Mouse (Mus musculus): Measurements from ENCODE around the gene Zbtb32. TPM values are rescaled to one million over a fixed set of nuclear protein-coding genes. Genes with fewer than 3 reads are reported as not detected.
A peak's percentile ranks its signal among the peaks of the same experiment; 100 is the strongest.

Zbtb32 gene
- polyA plus RNA-seq (2012; ENCODE audit: insufficient read depth, insufficient read length, missing spikeins): 0.45 TPM in 1 of 2 replicates, not detected in the other

DNA sequence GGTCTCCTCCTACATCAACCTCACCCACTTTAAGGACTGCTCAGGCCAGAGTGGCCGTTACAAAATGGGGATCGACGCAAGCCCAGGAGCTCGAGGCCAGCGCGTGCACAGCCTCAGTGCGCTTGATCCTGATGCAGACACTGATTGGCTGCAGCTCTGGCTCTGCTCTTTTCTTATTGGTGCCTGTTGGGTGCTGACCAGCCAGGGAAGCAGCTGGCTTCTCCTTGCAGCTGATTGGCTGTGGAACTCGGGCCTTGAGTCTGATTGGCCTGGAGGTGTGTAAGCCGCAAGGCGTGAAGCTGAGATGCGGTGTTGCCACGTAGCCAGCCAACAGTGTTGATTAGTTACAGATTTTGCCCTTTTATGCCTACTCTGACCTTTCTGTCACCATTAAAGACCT lies at the start of gene Zbtb32:
Zbtb32 (minus strand) TSS at position 124 of the 400 bp plus-strand sequence.
- Histone ChIP-seq H3K4me1 (ENCODE audit: control insufficient read depth, insufficient read depth, low read length) (peaks cover 17% of the 10 kb centered on the region), H3K27ac (ENCODE audit: insufficient read depth, low read depth, low read length) (no peak within 1 kb of the TSS), H3K4me3 (ENCODE audit: insufficient read depth, low read length) (no peak within 1 kb of the TSS)
- no peak for TF ChIP-seq CTCF (IDR thresholded peaks at IDR 0.05; ENCODE audit: low read depth, low read length)
- TF ChIP-seq POLR2A (IDR thresholded peaks at IDR 0.05; ENCODE audit: borderline replicate concordance, low read depth, low read length): no peak

DNA sequence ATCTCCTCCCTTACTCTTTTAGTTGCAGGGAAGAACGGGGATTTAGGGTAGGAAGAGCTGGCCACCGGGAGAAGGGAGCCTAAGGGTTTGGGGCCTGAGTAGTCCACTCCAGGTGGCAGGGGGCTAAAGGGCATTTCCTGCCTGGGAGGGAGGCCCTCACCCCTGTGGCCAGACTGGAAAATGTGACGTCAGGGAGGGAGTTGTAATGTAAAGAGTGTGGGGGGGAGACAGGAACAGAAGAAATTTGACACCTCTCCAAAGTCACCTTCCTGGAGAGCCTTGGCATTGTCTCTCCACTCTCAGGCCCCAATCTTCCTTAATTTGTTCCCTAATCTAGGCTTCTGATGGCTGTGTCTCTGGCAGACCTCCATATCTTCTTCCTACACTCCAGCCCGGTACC lies 40.4 kb upstream of the Zbtb32 start:
- H3K4me1 ChIP-seq (ENCODE audit: control insufficient read depth, insufficient read depth, low read length): peaks cover 14% of the 10 kb centered on the region; the same call in 1 of the 2 replicates
- H3K27ac ChIP-seq (ENCODE audit: insufficient read depth, low read depth, low read length): no peak overlapping the region
- no peak overlapping the region for H3K4me3 ChIP-seq (ENCODE audit: insufficient read depth, low read length)
- no peak for TF ChIP-seq POLR2A (IDR thresholded peaks at IDR 0.05; ENCODE audit: borderline replicate concordance, low read depth, low read length)
- TF ChIP-seq CTCF (IDR thresholded peaks at IDR 0.05; ENCODE audit: low read depth, low read length): no peak

DNA sequence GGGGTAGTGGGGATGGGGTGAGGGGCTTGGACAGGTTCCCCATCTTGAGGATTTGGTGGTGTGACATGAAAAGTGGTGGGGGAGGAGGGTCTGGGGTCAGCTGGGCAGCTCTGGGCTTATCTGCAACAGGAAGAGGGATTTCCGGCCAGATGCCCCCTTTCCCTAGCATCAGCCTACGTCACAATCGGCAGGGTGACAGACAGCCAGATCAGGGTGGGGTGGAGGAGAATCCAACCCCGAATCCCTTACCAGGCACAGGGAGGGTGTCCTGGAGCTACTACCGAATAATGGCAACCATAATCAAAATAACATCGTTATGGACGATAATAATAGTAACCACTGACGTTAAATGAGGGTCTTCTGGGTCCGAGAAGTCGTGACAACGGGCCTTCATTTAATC lies 37.7 kb upstream of the Zbtb32 start:
- peaks cover 14% of the 10 kb centered on the region; the same call in 1 of the 2 replicates for H3K4me1 ChIP-seq (ENCODE audit: control insufficient read depth, insufficient read depth, low read length)
- no peak for TF ChIP-seq POLR2A (IDR thresholded peaks at IDR 0.05; ENCODE audit: borderline replicate concordance, low read depth, low read length)
- no peak for TF ChIP-seq CTCF (IDR thresholded peaks at IDR 0.05; ENCODE audit: low read depth, low read length)
- no peak overlapping the region for H3K4me3 ChIP-seq (ENCODE audit: insufficient read depth, low read length)
- H3K27ac ChIP-seq (ENCODE audit: insufficient read depth, low read depth, low read length): no peak overlapping the region

DNA sequence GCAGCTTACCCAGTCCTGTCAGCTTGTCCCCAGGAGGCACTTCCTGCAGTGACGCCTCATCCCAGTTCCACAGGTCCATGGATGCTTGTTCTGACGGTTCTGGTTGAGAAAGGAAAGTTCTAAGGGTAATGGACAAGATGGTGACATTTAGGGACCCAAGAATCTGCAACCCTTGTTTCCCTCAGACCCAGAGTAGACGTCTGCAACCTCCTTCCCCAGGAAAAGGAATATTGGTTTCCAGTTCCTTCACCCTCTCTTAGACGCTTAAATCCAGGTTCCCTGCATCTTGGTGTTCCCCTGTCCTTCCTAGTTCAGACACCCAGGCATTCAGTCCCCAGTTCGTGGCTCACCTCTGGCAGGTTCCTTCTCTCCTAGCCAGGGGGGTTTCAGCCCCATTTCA lies 37.0 kb upstream of the Zbtb32 start, which contains the start of gene Etv2:
Etv2 (minus strand) TSS at position 101 of the 400 bp plus-strand sequence.
- no peak within 1 kb of the TSS for H3K27ac ChIP-seq (ENCODE audit: insufficient read depth, low read depth, low read length)
- peak within 1 kb of the TSS; percentile 11; the same call in 1 of the 2 replicates for H3K4me3 ChIP-seq (ENCODE audit: insufficient read depth, low read length)
- H3K4me1 ChIP-seq (ENCODE audit: control insufficient read depth, insufficient read depth, low read length): peaks cover 14% of the 10 kb centered on the region; the same call in 1 of the 2 replicates
- TF ChIP-seq POLR2A (IDR thresholded peaks at IDR 0.05; ENCODE audit: borderline replicate concordance, low read depth, low read length) (no peak), CTCF (IDR thresholded peaks at IDR 0.05; ENCODE audit: low read depth, low read length) (no peak)

DNA sequence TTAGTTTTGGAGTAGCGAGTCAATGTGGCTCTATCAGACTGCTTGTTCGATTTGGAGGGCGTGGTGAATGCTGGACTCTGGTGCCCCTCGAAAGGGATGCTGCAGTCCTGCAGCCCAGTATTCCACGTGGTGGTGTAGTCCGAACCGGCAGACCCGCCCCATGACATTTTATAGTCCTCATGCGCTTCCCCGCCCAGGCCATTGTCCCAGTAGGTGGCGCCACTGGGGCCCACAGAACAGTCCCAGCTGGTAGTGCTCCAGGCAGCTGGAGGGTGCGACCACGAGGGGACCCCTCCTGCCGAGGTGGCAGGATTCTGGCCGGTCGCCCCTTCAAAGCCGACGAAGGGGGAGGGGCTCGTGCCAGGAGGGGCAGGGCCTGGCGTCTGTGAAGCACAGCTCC lies 35.9 kb upstream of the Zbtb32 start:
- TF ChIP-seq POLR2A (IDR thresholded peaks at IDR 0.05; ENCODE audit: borderline replicate concordance, low read depth, low read length) (no peak), CTCF (IDR thresholded peaks at IDR 0.05; ENCODE audit: low read depth, low read length) (peak; percentile 34)
- Histone ChIP-seq H3K27ac (ENCODE audit: insufficient read depth, low read depth, low read length) (no peak overlapping the region), H3K4me1 (ENCODE audit: control insufficient read depth, insufficient read depth, low read length) (peaks cover 14% of the 10 kb centered on the region; the same call in 1 of the 2 replicates), H3K4me3 (ENCODE audit: insufficient read depth, low read length) (peak overlapping the region; percentile 11; the same call in 1 of the 2 replicates)

DNA sequence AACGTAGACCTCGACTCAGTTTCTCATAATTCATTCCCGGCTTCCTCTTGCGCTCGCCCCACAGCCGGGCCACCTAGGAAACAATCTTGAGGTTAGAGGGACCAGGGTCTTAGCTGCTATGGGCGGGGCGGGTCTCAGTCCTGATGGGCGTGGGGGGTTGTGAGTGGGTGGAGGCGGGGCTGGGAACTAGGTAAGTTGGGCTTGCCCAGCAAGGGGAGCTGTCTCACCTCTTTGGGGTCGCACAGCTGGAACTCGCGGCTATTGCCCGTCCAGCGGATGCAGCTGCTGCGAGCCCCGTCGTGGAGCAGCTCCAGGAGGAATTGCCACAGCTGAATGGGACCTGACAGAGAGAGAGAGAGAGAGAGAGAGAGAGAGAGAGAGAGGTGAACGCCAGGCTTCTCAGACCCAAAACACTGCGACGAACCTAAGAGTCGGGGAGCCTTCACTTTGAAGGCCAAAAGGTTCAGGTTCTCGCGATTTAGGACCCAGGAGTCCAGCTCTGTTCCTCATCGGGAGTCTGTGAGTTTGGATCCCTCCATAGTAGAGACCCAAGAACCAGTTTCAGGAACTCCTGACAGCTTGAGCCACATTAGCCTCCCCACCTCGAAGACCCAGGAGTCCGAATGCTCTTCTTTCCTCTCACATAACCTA lies 35.2 kb upstream of the Zbtb32 start:
- Histone ChIP-seq H3K4me3 (ENCODE audit: insufficient read depth, low read length) (no peak overlapping the region), H3K27ac (ENCODE audit: insufficient read depth, low read depth, low read length) (no peak overlapping the region), H3K4me1 (ENCODE audit: control insufficient read depth, insufficient read depth, low read length) (peaks cover 7% of the 10 kb centered on the region; the same call in 1 of the 2 replicates)
- TF ChIP-seq POLR2A (IDR thresholded peaks at IDR 0.05; ENCODE audit: borderline replicate concordance, low read depth, low read length) (no peak), CTCF (IDR thresholded peaks at IDR 0.05; ENCODE audit: low read depth, low read length) (no peak)

DNA sequence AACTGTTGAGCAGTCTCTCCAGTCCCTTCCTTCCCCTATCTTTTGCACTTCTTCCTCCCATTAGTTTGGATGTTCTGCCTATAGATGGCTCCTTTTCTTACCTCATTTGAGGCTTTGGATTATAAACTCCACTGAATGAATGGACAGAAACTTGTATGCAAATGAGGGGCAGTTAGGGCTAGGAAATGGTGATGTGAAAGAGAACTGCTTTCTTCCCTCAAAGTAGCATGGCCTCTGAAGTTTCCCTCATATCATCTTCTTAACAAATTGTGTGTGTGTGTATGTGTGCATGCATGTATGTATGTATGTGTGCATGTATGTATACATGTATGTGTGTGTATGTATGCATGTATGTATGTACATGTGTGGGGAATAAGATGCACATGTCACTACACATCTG lies 30.3 kb upstream of the Zbtb32 start:
- TF ChIP-seq POLR2A (IDR thresholded peaks at IDR 0.05; ENCODE audit: borderline replicate concordance, low read depth, low read length) (no peak), CTCF (IDR thresholded peaks at IDR 0.05; ENCODE audit: low read depth, low read length) (no peak)
- Histone ChIP-seq H3K27ac (ENCODE audit: insufficient read depth, low read depth, low read length) (no peak overlapping the region), H3K4me3 (ENCODE audit: insufficient read depth, low read length) (no peak overlapping the region), H3K4me1 (ENCODE audit: control insufficient read depth, insufficient read depth, low read length) (peaks cover 2% of the 10 kb centered on the region)

DNA sequence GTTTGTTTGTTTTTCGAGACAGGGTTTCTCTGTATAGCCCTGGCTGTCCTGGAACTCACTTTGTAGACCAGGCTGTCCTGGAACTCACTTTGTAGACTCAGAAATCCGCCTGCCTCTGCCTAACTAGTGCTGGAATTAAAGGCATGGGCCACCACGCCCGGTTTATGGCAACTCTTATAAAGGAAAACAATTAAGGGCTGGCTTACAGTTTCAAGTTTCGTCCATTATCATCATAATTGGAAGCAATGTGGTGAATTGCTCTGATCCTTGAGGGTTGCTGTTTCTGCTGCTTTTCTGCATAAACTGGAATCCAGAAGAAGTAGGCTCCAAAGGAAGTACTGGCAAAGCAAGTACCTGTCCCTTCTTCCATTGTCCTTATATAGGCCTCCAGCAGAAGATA lies 27.9 kb upstream of the Zbtb32 start:
- Histone ChIP-seq H3K27ac (ENCODE audit: insufficient read depth, low read depth, low read length) (no peak overlapping the region), H3K4me3 (ENCODE audit: insufficient read depth, low read length) (no peak overlapping the region), H3K4me1 (ENCODE audit: control insufficient read depth, insufficient read depth, low read length) (peaks cover 2% of the 10 kb centered on the region; the same call in 1 of the 2 replicates)
- TF ChIP-seq POLR2A (IDR thresholded peaks at IDR 0.05; ENCODE audit: borderline replicate concordance, low read depth, low read length) (no peak), CTCF (IDR thresholded peaks at IDR 0.05; ENCODE audit: low read depth, low read length) (no peak)

DNA sequence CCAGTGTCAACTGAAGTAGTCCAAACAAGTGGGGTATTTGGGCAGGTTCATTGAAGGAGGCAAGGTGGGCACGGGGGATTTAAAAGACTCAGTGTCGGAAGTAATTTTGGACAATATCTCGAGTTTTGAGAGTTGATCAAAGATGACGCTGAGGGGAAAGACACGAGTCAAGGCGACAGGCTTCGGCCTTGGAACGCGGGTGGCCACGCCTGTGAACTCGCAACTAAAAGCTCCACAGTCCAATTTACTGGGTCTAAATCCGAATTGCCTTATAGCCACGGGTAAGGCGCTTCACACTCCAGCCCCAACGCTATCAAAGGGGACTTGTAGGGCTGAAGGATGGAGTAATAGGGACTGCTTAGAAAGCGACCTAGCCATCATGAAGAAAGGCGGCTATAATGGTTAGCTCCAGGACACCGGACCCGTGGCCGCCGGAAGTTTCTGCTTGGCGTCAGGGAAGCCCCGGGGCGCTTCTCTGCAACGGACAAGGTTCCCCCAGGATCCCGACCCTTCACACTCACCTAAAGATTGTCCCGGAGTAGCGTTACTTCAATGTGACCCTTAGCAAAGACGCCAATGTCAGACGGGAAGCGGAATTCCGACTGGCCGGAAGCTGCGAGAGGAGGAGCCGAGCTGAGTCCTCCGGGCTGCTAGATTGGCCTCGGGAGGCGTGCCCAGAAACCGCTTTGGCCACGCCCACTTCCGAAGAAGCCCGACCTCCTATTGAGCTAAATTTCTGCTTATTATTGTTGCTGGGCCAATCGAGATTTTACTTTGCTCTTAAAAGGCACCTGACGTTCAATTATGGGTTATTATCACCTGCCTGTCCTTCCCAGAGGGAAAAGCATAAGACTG lies 27.0 kb upstream of the Zbtb32 start, which contains the start of gene Cox6b1:
Cox6b1 (minus strand) TSS at position 622 of the 855 bp plus-strand sequence.
- Histone ChIP-seq H3K4me3 (ENCODE audit: insufficient read depth, low read length) (peak within 1 kb of the TSS; percentile 72), H3K4me1 (ENCODE audit: control insufficient read depth, insufficient read depth, low read length) (peaks cover 2% of the 10 kb centered on the region; the same call in 1 of the 2 replicates), H3K27ac (ENCODE audit: insufficient read depth, low read depth, low read length) (peak within 1 kb of the TSS; percentile 46)
- TF ChIP-seq POLR2A (IDR thresholded peaks at IDR 0.05; ENCODE audit: borderline replicate concordance, low read depth, low read length): no peak
- TF ChIP-seq CTCF (IDR thresholded peaks at IDR 0.05; ENCODE audit: low read depth, low read length): no peak

Data from bone marrow macrophage, adult 2 months (primary cell).